Mouse (Mus musculus) cerebellum, adult 11-12 months (tissue): ENCODE measurements at regions not wholly inside any gene's neighbourhood (a gene's known extent, or its start where the extent isn't known, plus 50 kb on each side); places are given as distances from the start of the nearest gene placed in this dataset.
A peak's percentile ranks its signal among the peaks of the same experiment; 100 is the strongest.

Source experiments
- DNase-seq: peaks from one replicate; pipeline ENCODE4 v3.0.0; 2022

GRCm38 (mm10) chr7:84800966-84801365, 52.4 kb upstream of the Olfr291 start:
- DNase-seq, result no peak

GRCm38 (mm10) chr7:84794655-84795054, 58.7 kb upstream of the Olfr291 start:
- no peak for DNase-seq

GRCm38 (mm10) chr7:84779276-84779825, 74.0 kb upstream of the Olfr291 start:
- DNase-seq, result peak; percentile 83

- no peak for DNase-seq
Observed at GRCm38 (mm10) chr7:84777696-84778095, 75.7 kb upstream of the Olfr291 start.

- no peak for DNase-seq
Observed at GRCm38 (mm10) chr7:84756261-84756660, 66.5 kb upstream of the Zfand6 start.

GRCm38 (mm10) chr7:84753361-84753760, 63.6 kb upstream of the Zfand6 start:
- DNase-seq, result no peak

- peak; percentile 71 for DNase-seq
Observed at GRCm38 (mm10) chr7:84749434-84750301, 59.9 kb upstream of the Zfand6 start.

GRCm38 (mm10) chr7:84747847-84748246, 58.1 kb upstream of the Zfand6 start:
- DNase-seq, result no peak

- no peak for DNase-seq
Observed at GRCm38 (mm10) chr7:84744321-84745070, 54.7 kb upstream of the Zfand6 start.

GRCm38 (mm10) chr7:84739965-84740390, 50.2 kb upstream of the Zfand6 start:
- no peak for DNase-seq
